Mouse (Mus musculus): ENCODE measurements around the gene Fzd9.

DNA sequence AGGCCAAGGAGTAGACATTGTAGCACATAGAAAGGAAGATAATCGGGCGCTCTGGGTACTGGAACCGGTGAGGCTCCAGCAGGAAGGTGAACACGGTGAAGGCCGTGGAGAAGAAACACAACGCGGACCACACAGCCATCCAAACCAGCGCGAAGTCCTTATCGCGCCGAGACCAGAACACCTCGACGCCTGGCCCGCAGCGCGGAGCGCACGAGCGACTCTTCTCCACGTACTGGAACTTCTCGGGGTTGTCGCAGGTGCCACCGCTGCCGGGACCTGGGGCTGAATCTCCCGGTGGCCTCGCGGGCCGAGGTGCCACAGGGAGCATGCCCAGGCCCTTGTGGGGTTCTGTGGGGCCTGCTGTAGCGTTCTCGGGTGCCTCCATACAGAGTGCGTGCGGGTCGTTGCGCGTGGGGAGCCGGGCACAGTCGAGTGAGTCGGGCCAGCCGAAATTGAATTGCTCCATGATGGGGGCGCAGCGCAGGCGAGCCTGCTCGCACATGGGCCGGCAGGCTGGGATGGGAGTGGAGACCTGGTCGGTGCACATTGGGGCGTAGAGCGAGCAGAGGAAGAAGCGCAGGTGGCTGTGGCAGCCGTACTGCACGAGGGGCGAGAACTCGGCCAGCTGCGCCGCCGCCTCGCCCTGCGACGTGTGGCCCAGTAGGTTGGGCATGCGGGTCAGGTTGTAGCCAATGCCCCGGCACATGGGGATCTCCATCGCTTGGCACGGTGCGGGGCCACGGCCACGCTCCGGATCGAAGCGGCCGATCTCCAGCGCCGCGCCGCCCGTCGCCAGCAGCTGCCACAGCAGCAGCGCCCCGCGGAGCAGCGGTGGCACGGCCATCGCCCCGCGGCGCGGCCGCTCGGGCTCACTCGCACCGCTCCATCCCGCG is 598 bp downstream of the Fzd9 start:
- TF ChIP-seq CTCF (IDR thresholded peaks at IDR 0.05; ENCODE audit: insufficient read depth, low read length) (no peak), POLR2A (IDR thresholded peaks at IDR 0.05; ENCODE audit: borderline replicate concordance, extremely low read depth, low read depth, low read length) (no peak)

Data from lung, adult 2 months (tissue).